Mouse (Mus musculus): ENCODE measurements at regions not wholly inside any gene's neighbourhood (a gene's known extent, or its start where the extent isn't known, plus 50 kb on each side); places are given as distances from the start of the nearest gene placed in this dataset.

DNA sequence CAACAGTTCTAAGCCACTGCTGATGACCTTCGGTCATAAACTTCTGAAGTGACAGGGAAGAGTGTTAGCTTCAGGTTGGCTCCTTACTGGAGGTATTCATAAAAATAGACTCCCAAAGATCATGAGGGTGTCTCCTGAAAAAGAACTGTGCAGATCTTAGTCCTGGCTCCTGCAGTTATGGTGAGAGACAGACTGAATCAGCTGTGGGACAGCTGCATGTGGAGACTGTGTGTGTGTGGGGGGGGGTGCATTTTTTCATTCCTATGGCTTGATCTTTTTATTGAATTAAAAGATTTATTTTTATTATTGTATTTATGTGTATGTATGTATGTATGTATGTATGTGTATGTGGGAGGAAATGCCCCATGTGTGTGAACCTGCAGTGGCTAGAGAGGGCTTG lies 149.9 kb upstream of the Trib2 start:
- no peak for TF ChIP-seq CTCF (IDR thresholded peaks at IDR 0.05; ENCODE audit: extremely low read depth, insufficient read length, insufficient replicate concordance, low read depth, low read length)
- no peak for TF ChIP-seq POLR2A (IDR thresholded peaks at IDR 0.05; ENCODE audit: low read depth, low read length)

Data from small intestine, adult 2 months (tissue).